In genomic region chr5:140571201-140571600, GRCm38 (mm10) we compare ENCODE assay signal across 29 mouse cellular contexts. TPM values are rescaled to one million over a fixed set of nuclear protein-coding genes. Genes with fewer than 3 reads are reported as not detected.
DNase-seq lines count a peak whose midpoint lies in the region; ATAC-seq and TF ChIP-seq lines count a peak whose summit lies in the region.
"Had no signal": no experiment of that assay in that cellular context is flagged by ENCODE, and none has a peak within 500 bp of the region (broad histone marks: within the 10 kb centered on the region; RNA-seq: fewer than 3 reads in every experiment).

No protein-coding gene starts in this region.

- no peak overlapping the region for H3K4me3 ChIP-seq in gastrocnemius, adult 2 months
- no peak overlapping the region for H3K4me3 ChIP-seq in heart, embryonic 15.5 days
- H3K4me3 ChIP-seq in midbrain, embryonic 10.5 days = no peak overlapping the region
- no peak overlapping the region for H3K4me3 ChIP-seq in midbrain, embryonic 15.5 days
- no peak overlapping the region for H3K4me3 ChIP-seq in myocyte
- H3K4me3 ChIP-seq: forebrain, embryonic 13.5 days; heart, embryonic 12.5 days; hindbrain, embryonic 15.5 days had no signal

- no peak overlapping the region for H3ac ChIP-seq in myocyte (ENCODE audit: control insufficient read depth, insufficient read length)

- intact Hi-C loops in gastrocnemius, adult 2 months (cut with DNase I) = no loop called here
- intact Hi-C loops in heart, postnatal 14 days (cut with DNase I) = loop anchor here (5.0 kb wide), 1 partner anchor 36 kb away; the partner anchor contains the start of gene Lfng

- no peak for ATAC-seq in heart, embryonic 15.5 days (replicated peaks; ENCODE audit: insufficient number of reproducible peaks, insufficient read depth, low FRiP score, low read depth)
- ATAC-seq in midbrain, embryonic 15.5 days (replicated peaks) = no peak
- ATAC-seq in megakaryocyte, adult 5-6 weeks (ENCODE audit: poor library complexity, severe bottlenecking) = no peak
- ATAC-seq: CD4-positive, CD25-positive, alpha-beta regulatory T cell, adult 4 months; forebrain, embryonic 13.5 days; forebrain, embryonic 16.5 days; intestine, postnatal 0 days had no signal

- TF ChIP-seq CTCF in gastrocnemius, adult 2 months (IDR thresholded peaks at IDR 0.05) = no peak

- H3K36me3 ChIP-seq in heart, embryonic 15.5 days = no peaks in the 10 kb centered on the region
- H3K36me3 ChIP-seq in midbrain, embryonic 10.5 days = no peaks in the 10 kb centered on the region
- H3K36me3 ChIP-seq in midbrain, embryonic 15.5 days (replicated peaks) = no peaks in the 10 kb centered on the region
- H3K36me3 ChIP-seq in myocyte (ENCODE audit: control insufficient read depth, insufficient read depth) = no peaks in the 10 kb centered on the region
- H3K36me3 ChIP-seq: heart, embryonic 12.5 days; hindbrain, embryonic 15.5 days had no signal

- WGBS in heart, embryonic 15.5 days = 60% methylated on average over 4 of the region's 4 CpGs
- 87% methylated on average over 4 of the region's 4 CpGs for WGBS in midbrain, embryonic 10.5 days
- 60% methylated on average over 4 of the region's 4 CpGs for WGBS in midbrain, embryonic 15.5 days

- H3K4me1 ChIP-seq in heart, embryonic 15.5 days (replicated peaks) = peaks cover 28% of the 10 kb centered on the region
- peaks cover 51% of the 10 kb centered on the region for H3K4me1 ChIP-seq in midbrain, embryonic 10.5 days
- peaks cover 4% of the 10 kb centered on the region for H3K4me1 ChIP-seq in midbrain, embryonic 15.5 days

- H3K27ac ChIP-seq in gastrocnemius, adult 2 months = peak overlapping the region; percentile 82
- 0 out of 2 replicates have a peak overlapping the region, but pooled peaks have one; percentile 41 for H3K27ac ChIP-seq in heart, embryonic 15.5 days
- peak overlapping the region; percentile 65; the same call in 1 of the 2 replicates for H3K27ac ChIP-seq in midbrain, embryonic 10.5 days (replicated peaks)
- no peak overlapping the region for H3K27ac ChIP-seq in midbrain, embryonic 15.5 days
- H3K27ac ChIP-seq: forebrain, embryonic 13.5 days; hindbrain, embryonic 15.5 days had no signal

- TF ChIP-seq POLR2A in myocyte (IDR thresholded peaks at IDR 0.05; ENCODE audit: insufficient read length, low read depth) = no peak

- no peaks in the 10 kb centered on the region for H3K79me2 ChIP-seq in myocyte (ENCODE audit: control insufficient read depth, insufficient read depth)

- H3K9me3 ChIP-seq in heart, embryonic 15.5 days (replicated peaks) = no peaks in the 10 kb centered on the region
- no peaks in the 10 kb centered on the region; the same call in 1 of the 2 replicates for H3K9me3 ChIP-seq in midbrain, embryonic 10.5 days (replicated peaks)
- H3K9me3 ChIP-seq in midbrain, embryonic 15.5 days = no peaks in the 10 kb centered on the region
- H3K9me3 ChIP-seq: forebrain, embryonic 13.5 days; heart, embryonic 12.5 days; hindbrain, embryonic 15.5 days had no signal

- H3K4me2 ChIP-seq in heart, embryonic 15.5 days = no peak overlapping the region
- no peak overlapping the region for H3K4me2 ChIP-seq in midbrain, embryonic 15.5 days
- peak overlapping the region; percentile 6 for H3K4me2 ChIP-seq in myocyte (ENCODE audit: low read depth)
- H3K4me2 ChIP-seq: forebrain, embryonic 13.5 days; heart, embryonic 12.5 days; hindbrain, embryonic 15.5 days had no signal

- H3K27me3 ChIP-seq in heart, embryonic 15.5 days = no peaks in the 10 kb centered on the region
- H3K27me3 ChIP-seq in midbrain, embryonic 10.5 days (ENCODE audit: low read depth, poor library complexity, severe bottlenecking) = no peaks in the 10 kb centered on the region; the same call in 1 of the 2 replicates
- no peaks in the 10 kb centered on the region for H3K27me3 ChIP-seq in midbrain, embryonic 15.5 days (replicated peaks)
- no peaks in the 10 kb centered on the region for H3K27me3 ChIP-seq in myocyte (ENCODE audit: control insufficient read depth, insufficient read depth, insufficient read length)
- H3K27me3 ChIP-seq: forebrain, embryonic 13.5 days; heart, embryonic 12.5 days; hindbrain, embryonic 15.5 days had no signal

- DNase-seq in gastrocnemius, adult 2 months = no peak
- DNase-seq in gastrocnemius, postnatal 4 days (ENCODE audit: low spot score in 2 of 2) = no peak
- no peak for DNase-seq in heart, postnatal 14 days
- DNase-seq in midbrain, embryonic 10.5 days (ENCODE audit: low spot score) = no peak
- DNase-seq: cerebellum, adult 8-10 months; cerebellum, postnatal 36 days; embryo, embryonic 11 days had no signal

- no peak overlapping the region for H3K9ac ChIP-seq in heart, embryonic 15.5 days
- no peak overlapping the region for H3K9ac ChIP-seq in midbrain, embryonic 15.5 days
- H3K9ac ChIP-seq: forebrain, embryonic 13.5 days; hindbrain, embryonic 15.5 days had no signal

TF ChIP-seq in myocyte, 11 proteins besides CTCF, POLR2A, EP300 and RAD21:
- TF ChIP-seq SRF (IDR thresholded peaks at IDR 0.05; ENCODE audit: control insufficient read depth, insufficient read length, low read depth) (no peak), E2F4 (IDR thresholded peaks at IDR 0.05; ENCODE audit: insufficient read depth) (no peak), TCF3 (IDR thresholded peaks at IDR 0.05; ENCODE audit: insufficient read length, low read depth) (no peak), MAX (IDR thresholded peaks at IDR 0.05; ENCODE audit: low read depth) (no peak), MYOD1 (IDR thresholded peaks at IDR 0.05; ENCODE audit: control insufficient read depth in 1 of 3, insufficient read length in 2 of 3, low read depth in 2 of 3) (no peak), MYOG (IDR thresholded peaks at IDR 0.05; ENCODE audit: control insufficient read depth in 1 of 3, insufficient read depth in 1 of 3, insufficient read length in 2 of 3, low read depth in 2 of 3) (no peak), REST (IDR thresholded peaks at IDR 0.05; ENCODE audit: insufficient read depth, insufficient read length) (no peak), TCF12 (IDR thresholded peaks at IDR 0.05; ENCODE audit: insufficient read depth, poor library complexity, severe bottlenecking) (no peak), POLR2AphosphoS2 (IDR thresholded peaks at IDR 0.05; ENCODE audit: insufficient read length, low read depth) (no peak), USF1 (IDR thresholded peaks at IDR 0.05; ENCODE audit: low read depth) (no peak), CEBPB (IDR thresholded peaks at IDR 0.05; ENCODE audit: insufficient read depth, poor library complexity, severe bottlenecking) (no peak)

RNA-seq across cellular contexts. Expression of gene Grifin, which starts 6.3 kb away (rescaled TPM):
- not detected for total RNA-seq in gastrocnemius, adult 2 months (2021)
- not detected for total RNA-seq in gastrocnemius, postnatal 4 days (2021)
- 1.1 TPM in 1 of 2 replicates, not detected in the other for polyA plus RNA-seq in heart, embryonic 15.5 days (2015; fragmentation: Nextera tagmentation; extraction: Ambion mirVana)
- total RNA-seq in heart, postnatal 14 days (2021) = not detected
- polyA plus RNA-seq in midbrain, embryonic 10.5 days (2016; fragmentation: Nextera tagmentation; extraction: Ambion mirVana) = 0.62 and 0.63 TPM in 2 replicates
- 0.41 TPM in 1 of 2 replicates, not detected in the other for polyA plus RNA-seq in midbrain, embryonic 15.5 days (2015; fragmentation: Nextera tagmentation; extraction: Ambion mirVana)
- not detected for polyA plus RNA-seq in myocyte (2012; fragmentation: generic; extraction: Trizol)
- total RNA-seq in megakaryocyte, adult 5-6 weeks (2015) = not detected in 2 replicates
- not detected in 2 replicates for total RNA-seq in megakaryocyte, adult 5-6 weeks (2017)
- total RNA-seq: adrenal gland, adult 2 months; adrenal gland, postnatal 14 days; adrenal gland, postnatal 4 days; gastrocnemius, adult 18-20 months; gastrocnemius, postnatal 14 days; heart, postnatal 25 days; MEL had no signal
- polyA plus RNA-seq: adrenal gland, adult 2 months; C2C12; embryonic facial prominence, embryonic 14.5 days; forebrain, embryonic 16.5 days; gonadal fat pad, adult 2 months; hindbrain, embryonic 11.5 days; hindbrain, embryonic 15.5 days; intestine, embryonic 14.5 days had no signal

RNA-seq across cellular contexts. Expression of gene Lfng, which starts 35.9 kb away (rescaled TPM):
- total RNA-seq in gastrocnemius, adult 2 months (2021) = 1 to 10 TPM; 3.2 to 6.1 TPM
- total RNA-seq in gastrocnemius, postnatal 4 days (2021) = 10 to 100 TPM; 11.4 to 13.8 TPM
- 5.0 and 7.9 TPM in 2 replicates for polyA plus RNA-seq in heart, embryonic 15.5 days (2015; fragmentation: Nextera tagmentation; extraction: Ambion mirVana)
- total RNA-seq in heart, postnatal 14 days (2021) = 10 to 100 TPM; 18.1 to 22.4 TPM
- polyA plus RNA-seq in midbrain, embryonic 10.5 days (2016; fragmentation: Nextera tagmentation; extraction: Ambion mirVana) = 43.7 and 50.8 TPM in 2 replicates
- polyA plus RNA-seq in midbrain, embryonic 15.5 days (2015; fragmentation: Nextera tagmentation; extraction: Ambion mirVana) = 20.4 and 21.8 TPM in 2 replicates
- polyA plus RNA-seq in myocyte (2012; fragmentation: generic; extraction: Trizol) = 3.1 TPM
- total RNA-seq in megakaryocyte, adult 5-6 weeks (2015) = 21.3 and 23.2 TPM in 2 replicates
- total RNA-seq in megakaryocyte, adult 5-6 weeks (2017) = 48.0 and 54.2 TPM in 2 replicates
